Mouse (Mus musculus): Measurements from ENCODE around the gene Kmt2e. TPM values are rescaled to one million over a fixed set of nuclear protein-coding genes. Genes with fewer than 3 reads are reported as not detected.

Gene Kmt2e
- polyA plus RNA-seq (2016; fragmentation: Nextera tagmentation; extraction: Ambion mirVana), result 109 TPM in 2 replicates

DNA sequence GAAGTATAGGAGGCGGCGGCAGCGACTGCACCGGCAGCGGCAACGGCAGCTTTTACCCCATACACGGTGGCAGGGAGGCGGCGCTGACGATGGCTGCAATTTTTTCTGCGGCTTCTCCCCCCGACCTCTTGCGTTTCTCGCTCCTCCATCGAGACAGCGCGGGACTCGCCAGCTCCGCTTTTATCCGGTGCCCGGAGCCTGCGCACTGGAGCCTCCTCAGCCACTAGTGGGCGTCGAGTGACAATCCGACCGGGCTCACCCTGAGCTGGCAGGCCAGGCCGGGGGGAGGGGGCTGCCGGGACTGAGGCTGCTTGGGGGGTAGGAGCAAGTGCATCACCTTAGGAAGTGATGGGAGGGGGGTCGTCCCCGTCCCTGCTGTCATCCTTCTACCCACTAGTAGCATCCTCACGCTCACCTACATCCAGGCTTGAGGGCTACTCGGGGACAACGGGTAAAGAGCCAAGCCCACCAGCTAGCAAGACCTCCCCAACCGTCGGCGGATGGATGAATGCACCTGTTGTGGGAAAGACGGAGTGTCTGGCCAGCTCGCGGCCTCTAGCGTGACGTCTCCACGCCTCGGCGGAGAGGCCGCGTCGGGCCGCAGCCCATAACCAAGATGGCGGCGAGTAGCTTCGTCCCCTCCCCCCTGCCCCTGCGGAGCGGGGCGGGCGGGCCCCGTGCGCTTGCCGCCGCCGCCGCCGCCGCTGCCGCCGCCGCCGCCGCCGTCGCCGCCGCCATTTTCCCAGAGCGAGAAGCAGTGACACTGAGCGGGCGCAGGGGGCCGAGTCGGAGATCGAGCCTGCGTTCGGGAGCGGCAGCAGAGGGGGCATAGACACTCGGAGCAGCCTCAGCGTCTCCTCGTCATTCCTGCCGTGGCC is at the start of gene Kmt2e:
Gene Kmt2e (plus strand): TSS at position 722 of the 878 bp plus-strand sequence.
- Histone ChIP-seq H3K36me3 (no peaks in the 10 kb centered on the region), H3K4me2 (peak within 1 kb of the TSS; percentile 85), H3K4me1 (replicated peaks) (peaks cover 32% of the 10 kb centered on the region), H3K4me3 (replicated peaks) (peak within 1 kb of the TSS; percentile 93), H3K9ac (replicated peaks) (peak within 1 kb of the TSS; percentile 99), H3K27ac (peak within 1 kb of the TSS; percentile 100), H3K27me3 (no peaks in the 10 kb centered on the region), H3K9me3 (no peaks in the 10 kb centered on the region)
- whole genome bisulfite sequencing, result under 1% methylated on average over 74 of the region's 85 CpGs
- ATAC-seq (ENCODE audit: insufficient number of reproducible peaks, insufficient read depth, low FRiP score, low TSS enrichment, low read depth), result peak; percentile 84

DNA sequence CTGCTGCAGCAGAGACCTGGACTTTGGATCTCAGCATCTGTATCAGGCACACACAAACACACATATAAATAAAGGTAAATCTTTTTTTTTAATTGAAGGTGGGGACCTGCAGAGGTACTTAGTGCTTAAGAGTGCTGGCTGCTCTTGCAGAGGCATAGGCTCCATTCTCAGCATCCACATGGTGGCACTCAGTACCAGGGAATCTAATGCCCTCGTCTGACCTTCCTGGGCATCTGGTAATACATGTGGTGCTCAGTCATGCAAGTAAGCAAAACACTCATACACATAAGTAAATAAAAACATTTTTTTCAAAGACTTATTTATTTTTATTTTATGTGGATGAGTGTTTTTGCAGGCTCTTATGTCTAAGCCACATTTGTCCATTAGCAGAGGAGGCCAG is 49.1 kb upstream of the Kmt2e start:
- H3K4me1 ChIP-seq (replicated peaks), result peaks cover 13% of the 10 kb centered on the region; the same call in 1 of the 2 replicates
- no peaks in the 10 kb centered on the region for H3K27me3 ChIP-seq
- H3K27ac ChIP-seq, result no peak overlapping the region
- WGBS, result 74% methylated on average over 1 of the region's 1 CpGs
- ATAC-seq (ENCODE audit: insufficient number of reproducible peaks, insufficient read depth, low FRiP score, low TSS enrichment, low read depth), result no peak
- no peaks in the 10 kb centered on the region for H3K36me3 ChIP-seq
- H3K9me3 ChIP-seq, result no peaks in the 10 kb centered on the region
- no peak overlapping the region for H3K4me3 ChIP-seq (replicated peaks)
- no peak overlapping the region for H3K4me2 ChIP-seq
- no peak overlapping the region for H3K9ac ChIP-seq (replicated peaks)

DNA sequence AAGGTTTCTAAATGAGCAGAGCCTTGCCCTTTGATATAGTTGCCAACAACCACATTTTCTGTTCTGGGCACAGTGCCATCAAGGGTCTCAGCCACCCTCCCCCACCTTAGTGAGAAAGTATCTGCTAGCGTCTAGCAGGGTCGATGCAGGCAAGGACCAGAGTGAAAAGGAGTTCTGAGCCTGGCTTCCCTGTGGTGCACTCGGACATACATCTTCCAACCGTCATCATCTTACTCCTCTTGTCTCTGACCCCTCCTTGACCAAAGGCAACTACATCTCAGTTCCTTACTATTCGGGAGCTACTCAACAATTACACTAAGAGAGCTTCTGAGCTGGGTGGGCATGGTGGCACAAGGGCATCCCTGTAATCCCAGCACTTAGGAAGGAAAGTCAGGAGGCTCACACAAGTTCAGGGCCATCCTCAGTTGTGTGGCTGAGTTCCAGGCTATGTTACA is 48.5 kb upstream of the Kmt2e start:
- WGBS, result 57% methylated on average over 5 of the region's 5 CpGs
- no peak overlapping the region for H3K4me2 ChIP-seq
- no peaks in the 10 kb centered on the region for H3K36me3 ChIP-seq
- H3K27ac ChIP-seq, result no peak overlapping the region
- ATAC-seq (ENCODE audit: insufficient number of reproducible peaks, insufficient read depth, low FRiP score, low TSS enrichment, low read depth), result peak; percentile 50; the same call in 1 of the 2 replicates
- no peaks in the 10 kb centered on the region for H3K9me3 ChIP-seq
- no peak overlapping the region for H3K9ac ChIP-seq (replicated peaks)
- peaks cover 13% of the 10 kb centered on the region; the same call in 1 of the 2 replicates for H3K4me1 ChIP-seq (replicated peaks)
- H3K27me3 ChIP-seq, result no peaks in the 10 kb centered on the region
- H3K4me3 ChIP-seq (replicated peaks), result no peak overlapping the region

DNA sequence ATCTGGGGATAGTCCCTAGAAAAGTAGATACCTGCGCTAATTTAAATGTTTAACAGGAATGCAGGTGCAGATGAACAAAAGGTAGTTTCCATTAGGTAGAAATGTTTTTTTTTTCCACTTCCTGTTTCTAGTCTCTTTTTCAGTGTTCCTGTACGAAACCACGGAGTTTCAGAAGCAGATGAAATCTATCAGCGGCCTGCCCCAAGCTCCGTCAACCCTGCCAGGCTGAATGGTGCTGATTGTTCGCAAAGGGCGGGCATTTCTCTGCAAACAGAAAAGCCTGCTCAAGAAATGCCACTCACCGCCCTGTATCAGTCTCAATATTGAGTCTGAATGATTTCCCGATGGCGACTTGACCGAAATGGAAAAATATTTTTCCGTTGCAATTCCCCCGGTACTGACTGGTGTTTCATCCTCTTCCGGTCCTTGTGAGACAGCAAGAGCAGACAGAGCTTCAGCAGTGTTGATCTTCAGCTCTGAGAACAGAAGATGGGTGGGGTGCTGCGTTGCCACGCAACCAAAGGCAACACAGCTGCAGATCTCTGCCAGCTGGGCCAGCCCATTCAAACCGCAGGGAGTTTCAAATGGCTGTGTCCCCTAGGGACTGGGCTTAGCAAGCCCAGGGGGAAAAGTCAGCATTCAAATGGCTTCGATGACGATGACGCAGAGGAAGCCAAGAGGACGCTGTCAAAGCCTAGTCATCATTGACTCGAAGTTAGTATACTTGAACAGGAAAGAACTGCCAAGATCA is 47.5 kb upstream of the Kmt2e start:
- no peaks in the 10 kb centered on the region for H3K27me3 ChIP-seq
- H3K4me3 ChIP-seq (replicated peaks), result peak overlapping the region; percentile 36
- H3K4me1 ChIP-seq (replicated peaks), result peaks cover 13% of the 10 kb centered on the region; the same call in 1 of the 2 replicates
- peak overlapping the region; percentile 67 for H3K4me2 ChIP-seq
- peak overlapping the region; percentile 27; the same call in 1 of the 2 replicates for H3K9ac ChIP-seq (replicated peaks)
- peak overlapping the region; percentile 41; the same call in 1 of the 2 replicates for H3K27ac ChIP-seq
- H3K9me3 ChIP-seq, result no peaks in the 10 kb centered on the region
- H3K36me3 ChIP-seq, result no peaks in the 10 kb centered on the region
- WGBS, result 4% methylated on average over 22 of the region's 22 CpGs
- 0 out of 2 replicates have a peak, but pooled peaks have one; percentile 34 for ATAC-seq (ENCODE audit: insufficient number of reproducible peaks, insufficient read depth, low FRiP score, low TSS enrichment, low read depth)

DNA sequence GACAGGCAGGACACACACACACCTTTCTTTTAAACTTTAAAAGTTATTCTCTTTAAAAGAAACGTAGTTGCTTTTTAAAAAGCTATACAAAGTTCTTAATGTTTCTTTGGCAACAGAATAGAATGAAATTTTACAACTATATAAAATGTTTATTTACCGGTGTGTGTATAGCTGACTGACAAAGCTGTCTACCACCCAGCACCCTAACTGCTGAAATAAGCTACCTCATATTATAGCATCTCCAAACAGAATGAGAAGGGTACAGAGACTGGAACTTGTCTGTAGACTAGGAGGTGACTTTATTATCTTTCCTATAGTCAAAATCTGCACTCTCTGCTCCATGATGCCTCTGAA is 47.0 kb upstream of the Kmt2e start:
- no peak overlapping the region for H3K9ac ChIP-seq (replicated peaks)
- no peaks in the 10 kb centered on the region for H3K27me3 ChIP-seq
- no peaks in the 10 kb centered on the region for H3K9me3 ChIP-seq
- 0 out of 2 replicates have a peak overlapping the region, but pooled peaks have one; percentile 36 for H3K4me3 ChIP-seq (replicated peaks)
- peaks cover 13% of the 10 kb centered on the region; the same call in 1 of the 2 replicates for H3K4me1 ChIP-seq (replicated peaks)
- ATAC-seq (ENCODE audit: insufficient number of reproducible peaks, insufficient read depth, low FRiP score, low TSS enrichment, low read depth), result no peak
- WGBS, result 50% methylated on average over 2 of the region's 2 CpGs
- H3K27ac ChIP-seq, result no peak overlapping the region
- H3K36me3 ChIP-seq, result no peaks in the 10 kb centered on the region
- peak overlapping the region; percentile 67 for H3K4me2 ChIP-seq

DNA sequence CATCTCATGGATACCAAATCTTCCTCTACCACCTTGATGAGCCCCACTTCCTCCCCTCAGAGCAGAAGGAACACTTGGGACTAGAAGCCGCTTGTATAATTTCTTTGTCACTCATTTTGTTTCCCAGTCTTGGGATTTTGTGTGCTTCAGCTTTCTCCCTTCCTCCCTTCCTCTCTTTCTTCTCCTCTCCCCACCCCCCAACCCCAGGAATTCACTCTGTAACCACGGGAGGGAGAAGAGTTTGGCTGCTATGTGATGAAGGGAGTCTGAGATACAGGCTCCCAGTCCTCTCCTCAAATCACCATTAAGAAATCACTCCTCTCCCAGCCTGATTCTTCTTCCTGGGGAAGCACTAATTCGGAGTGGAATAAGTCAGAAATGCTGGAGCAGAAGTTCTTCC is 46.1 kb upstream of the Kmt2e start:
- H3K27me3 ChIP-seq, result no peaks in the 10 kb centered on the region
- H3K36me3 ChIP-seq, result no peaks in the 10 kb centered on the region
- H3K4me1 ChIP-seq (replicated peaks), result peaks cover 13% of the 10 kb centered on the region; the same call in 1 of the 2 replicates
- H3K9ac ChIP-seq (replicated peaks), result no peak overlapping the region
- no peaks in the 10 kb centered on the region for H3K9me3 ChIP-seq
- H3K4me2 ChIP-seq, result no peak overlapping the region
- H3K4me3 ChIP-seq (replicated peaks), result no peak overlapping the region
- 45% methylated on average over 3 of the region's 3 CpGs for WGBS
- ATAC-seq (ENCODE audit: insufficient number of reproducible peaks, insufficient read depth, low FRiP score, low TSS enrichment, low read depth), result no peak
- H3K27ac ChIP-seq, result no peak overlapping the region

DNA sequence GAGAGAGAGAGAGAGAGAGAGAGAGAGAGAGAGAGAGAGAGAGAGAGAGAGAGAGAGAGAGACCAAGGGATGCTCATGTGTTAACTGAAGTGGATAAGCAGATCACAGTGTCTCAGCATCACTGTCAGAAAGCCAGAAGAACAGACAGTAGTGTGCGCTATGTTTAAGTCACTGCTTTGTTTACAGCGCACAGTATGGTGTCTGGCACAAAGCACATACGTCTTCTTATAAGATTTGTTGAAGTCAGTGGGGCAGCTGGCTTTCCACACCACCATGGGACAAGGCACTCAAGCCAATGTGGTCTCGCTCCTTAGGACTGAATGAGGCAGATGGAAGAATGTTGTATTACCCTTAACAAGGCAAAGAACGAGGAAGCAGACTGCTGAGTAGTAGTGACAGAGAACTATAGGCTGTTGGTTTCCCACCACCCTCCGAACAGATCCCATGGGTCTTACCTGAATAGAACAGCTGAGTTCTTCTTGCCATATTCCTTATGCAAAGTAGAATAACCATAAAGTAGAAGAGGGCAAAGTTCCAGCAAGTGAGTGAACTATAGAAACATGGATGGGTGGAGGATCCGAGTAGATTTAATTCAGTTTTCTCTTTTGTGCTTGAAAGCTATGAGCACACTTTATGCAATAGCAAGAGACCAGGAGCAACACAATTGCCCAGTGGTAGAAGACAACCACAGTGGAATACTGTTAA is 44.5 kb upstream of the Kmt2e start:
- WGBS, result 90% methylated on average over 7 of the region's 7 CpGs

DNA sequence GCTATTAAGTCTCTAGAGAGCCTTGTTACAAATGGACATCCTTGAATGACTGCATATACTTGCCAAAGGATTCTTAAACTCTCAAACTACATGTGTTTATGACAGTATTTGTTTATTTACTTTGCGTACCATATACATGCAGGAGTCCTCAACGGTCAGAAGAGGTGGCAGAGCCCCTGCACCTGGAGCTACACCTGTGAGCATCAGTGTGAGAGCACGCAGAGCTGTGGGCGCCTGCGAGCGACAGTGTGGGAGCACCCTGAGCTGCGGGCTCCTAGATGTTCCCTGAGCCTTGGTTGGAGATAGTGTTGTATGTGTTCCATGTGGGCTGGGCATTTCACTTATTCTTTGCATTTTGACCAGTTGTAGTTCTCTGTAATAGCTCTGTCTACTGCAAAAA is 42.5 kb upstream of the Kmt2e start:
- no peak overlapping the region for H3K4me2 ChIP-seq
- 88% methylated on average over 7 of the region's 7 CpGs for WGBS
- peaks cover 3% of the 10 kb centered on the region; the same call in 1 of the 2 replicates for H3K4me1 ChIP-seq (replicated peaks)
- no peak overlapping the region for H3K9ac ChIP-seq (replicated peaks)
- no peaks in the 10 kb centered on the region for H3K27me3 ChIP-seq
- no peak overlapping the region for H3K27ac ChIP-seq
- H3K9me3 ChIP-seq, result no peaks in the 10 kb centered on the region
- no peak for ATAC-seq (ENCODE audit: insufficient number of reproducible peaks, insufficient read depth, low FRiP score, low TSS enrichment, low read depth)
- H3K4me3 ChIP-seq (replicated peaks), result no peak overlapping the region
- H3K36me3 ChIP-seq, result no peaks in the 10 kb centered on the region

More for the DNA sequence above, 44.5 kb upstream of the Kmt2e start:
- Histone ChIP-seq H3K27ac (no peak overlapping the region), H3K36me3 (no peaks in the 10 kb centered on the region), H3K9ac (replicated peaks) (no peak overlapping the region), H3K9me3 (no peaks in the 10 kb centered on the region), H3K4me1 (replicated peaks) (peaks cover 13% of the 10 kb centered on the region; the same call in 1 of the 2 replicates), H3K4me3 (replicated peaks) (no peak overlapping the region), H3K27me3 (no peaks in the 10 kb centered on the region), H3K4me2 (no peak overlapping the region)
- ATAC-seq (ENCODE audit: insufficient number of reproducible peaks, insufficient read depth, low FRiP score, low TSS enrichment, low read depth), result no peak

DNA sequence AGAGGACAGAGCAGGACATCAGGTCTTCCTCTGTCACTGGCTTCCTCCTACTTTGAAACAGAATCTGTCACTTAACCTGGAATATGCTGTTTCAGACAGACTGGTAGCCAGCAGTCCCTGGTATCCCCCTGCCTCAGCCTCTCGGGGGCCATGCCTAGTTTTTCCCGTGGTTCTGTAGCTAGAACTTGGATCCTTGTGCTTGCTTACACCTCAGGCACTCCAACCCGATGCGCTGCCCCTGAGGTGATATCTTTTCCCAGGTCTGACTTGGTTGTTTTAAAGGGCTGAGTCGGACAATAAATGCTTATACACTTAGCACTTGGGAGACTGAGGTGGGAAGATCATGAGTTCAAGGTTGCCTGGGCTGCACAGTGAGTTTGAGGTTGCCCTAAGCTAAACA is 40.4 kb upstream of the Kmt2e start:
- Histone ChIP-seq H3K36me3 (peaks cover 3% of the 10 kb centered on the region; the same call in 1 of the 2 replicates), H3K27ac (no peak overlapping the region), H3K4me3 (replicated peaks) (no peak overlapping the region), H3K4me1 (replicated peaks) (no peaks in the 10 kb centered on the region), H3K27me3 (no peaks in the 10 kb centered on the region), H3K9me3 (no peaks in the 10 kb centered on the region), H3K9ac (replicated peaks) (no peak overlapping the region), H3K4me2 (no peak overlapping the region)
- 94% methylated on average over 5 of the region's 5 CpGs for WGBS
- no peak for ATAC-seq (ENCODE audit: insufficient number of reproducible peaks, insufficient read depth, low FRiP score, low TSS enrichment, low read depth)

DNA sequence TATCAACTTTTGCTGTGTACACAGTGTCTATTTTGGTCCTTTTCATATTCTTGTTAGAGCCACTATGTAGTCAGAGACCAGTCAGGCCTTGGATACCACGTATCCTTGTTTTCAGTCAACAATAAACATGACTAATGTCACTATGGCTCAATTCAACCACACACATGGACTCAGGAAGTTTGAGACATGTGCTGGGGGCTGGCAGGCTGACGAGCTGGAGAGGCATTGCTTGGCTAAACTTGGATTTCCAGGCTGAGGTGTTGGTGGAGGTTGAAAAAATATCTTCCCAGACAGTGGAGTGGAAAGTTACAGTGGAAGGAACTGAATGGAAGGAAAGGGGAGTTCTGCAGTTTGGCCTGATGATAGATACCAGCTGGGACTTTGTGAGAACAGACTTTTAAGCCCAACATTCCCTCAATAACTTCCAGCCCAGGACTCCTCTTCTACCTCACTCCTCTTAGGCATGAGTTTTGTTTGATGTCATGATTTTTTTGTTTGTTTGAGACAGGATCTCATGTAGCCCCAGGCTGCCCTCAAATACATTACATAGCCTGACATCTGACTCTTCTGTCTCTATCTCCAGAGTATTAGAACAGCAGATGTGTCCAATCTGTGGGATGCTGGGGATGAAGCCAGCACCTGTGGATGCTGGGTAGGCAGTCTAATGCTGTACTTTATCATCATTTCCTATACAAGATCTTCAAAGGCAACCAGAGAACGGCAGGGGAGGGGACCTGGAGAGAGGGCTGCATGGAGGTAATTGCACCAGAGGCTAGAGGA is 39.7 kb upstream of the Kmt2e start:
- 55% methylated on average over 3 of the region's 3 CpGs for WGBS
- Histone ChIP-seq H3K4me3 (replicated peaks) (no peak overlapping the region), H3K4me2 (no peak overlapping the region), H3K27me3 (no peaks in the 10 kb centered on the region), H3K36me3 (peaks cover 7% of the 10 kb centered on the region; the same call in 1 of the 2 replicates), H3K27ac (no peak overlapping the region), H3K9me3 (no peaks in the 10 kb centered on the region), H3K4me1 (replicated peaks) (no peaks in the 10 kb centered on the region), H3K9ac (replicated peaks) (no peak overlapping the region)
- no peak for ATAC-seq (ENCODE audit: insufficient number of reproducible peaks, insufficient read depth, low FRiP score, low TSS enrichment, low read depth)

All from limb, embryonic 12.5 days (tissue).